Mouse (Mus musculus) heart, postnatal 0 days (tissue): Measurements from ENCODE around the gene Gamt.

Experiments used
- CTCF ChIP-seq: IDR thresholded peaks from 2 replicates; pipeline ENCODE4 v1.5.1; 2016; ENCODE audit warnings: antibody characterized with exemption, control low read depth, low read depth
- EP300 ChIP-seq: IDR thresholded peaks from 2 replicates; pipeline ENCODE4 v1.6.1; 2016; ENCODE audit warnings: antibody characterized with exemption, low read depth

GRCm38 (mm10) chr10:80301256-80302081, 40.7 kb upstream of the Gamt start:
- TF ChIP-seq CTCF = no peak
- TF ChIP-seq EP300 = no peak
